Mouse (Mus musculus) retina, postnatal 1 day (tissue): ENCODE data around the gene Fiz1.
A peak's percentile ranks its signal among the peaks of the same experiment; 100 is the strongest.

Experiments used
- DNase-seq: peaks from one replicate; pipeline ENCODE4 v3.0.0-alpha.2; 2012

The Fiz1 gene

DNA sequence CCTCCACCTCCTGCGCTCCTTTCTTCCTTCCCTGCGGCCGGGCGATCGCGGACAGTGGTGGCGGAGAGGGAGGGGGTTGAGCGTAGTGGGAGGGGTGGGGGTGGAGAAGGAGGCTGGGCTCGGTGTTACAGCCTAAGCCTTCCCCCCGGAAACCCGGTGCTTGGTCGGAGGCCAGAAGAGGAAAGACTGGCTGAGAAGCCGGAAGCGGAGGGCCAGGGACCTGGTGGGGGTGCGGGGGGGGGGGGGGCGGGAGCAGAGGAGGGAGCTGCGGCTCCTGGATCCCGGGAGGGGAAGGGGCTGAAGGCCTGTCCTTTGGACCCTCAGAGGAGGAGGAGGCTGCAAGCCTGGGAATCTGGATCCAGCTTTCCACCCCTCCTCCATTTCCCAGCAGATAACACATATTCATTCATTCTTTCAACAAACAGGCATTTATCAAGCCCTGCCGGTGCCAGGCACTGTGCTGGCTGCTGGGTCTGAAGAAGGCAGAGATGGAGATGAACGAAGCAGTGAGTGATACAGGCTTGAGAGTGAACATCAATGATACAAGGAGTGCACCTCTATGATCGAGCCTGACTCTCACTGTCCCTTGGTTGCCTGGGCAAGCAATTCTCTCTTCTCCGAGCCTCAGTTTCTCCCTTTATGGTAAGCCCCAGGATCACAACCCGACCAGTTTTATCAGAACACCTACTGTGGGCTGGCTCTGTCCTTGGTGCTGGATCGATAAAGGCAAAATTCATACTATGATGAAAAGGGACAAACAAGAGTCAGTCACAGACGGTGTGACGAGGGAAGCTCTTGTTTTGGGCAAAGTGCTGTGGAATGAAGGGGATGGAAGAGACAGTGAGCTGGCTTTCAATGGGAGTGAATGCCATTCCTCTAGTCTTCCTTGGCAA, 18.2 kb downstream of the Fiz1 start, which contains the start of gene Zfp579:
TSS of gene Zfp579 (minus strand) at position 156 of the 893 bp plus-strand sequence.
- DNase-seq: peak; percentile 96

DNA sequence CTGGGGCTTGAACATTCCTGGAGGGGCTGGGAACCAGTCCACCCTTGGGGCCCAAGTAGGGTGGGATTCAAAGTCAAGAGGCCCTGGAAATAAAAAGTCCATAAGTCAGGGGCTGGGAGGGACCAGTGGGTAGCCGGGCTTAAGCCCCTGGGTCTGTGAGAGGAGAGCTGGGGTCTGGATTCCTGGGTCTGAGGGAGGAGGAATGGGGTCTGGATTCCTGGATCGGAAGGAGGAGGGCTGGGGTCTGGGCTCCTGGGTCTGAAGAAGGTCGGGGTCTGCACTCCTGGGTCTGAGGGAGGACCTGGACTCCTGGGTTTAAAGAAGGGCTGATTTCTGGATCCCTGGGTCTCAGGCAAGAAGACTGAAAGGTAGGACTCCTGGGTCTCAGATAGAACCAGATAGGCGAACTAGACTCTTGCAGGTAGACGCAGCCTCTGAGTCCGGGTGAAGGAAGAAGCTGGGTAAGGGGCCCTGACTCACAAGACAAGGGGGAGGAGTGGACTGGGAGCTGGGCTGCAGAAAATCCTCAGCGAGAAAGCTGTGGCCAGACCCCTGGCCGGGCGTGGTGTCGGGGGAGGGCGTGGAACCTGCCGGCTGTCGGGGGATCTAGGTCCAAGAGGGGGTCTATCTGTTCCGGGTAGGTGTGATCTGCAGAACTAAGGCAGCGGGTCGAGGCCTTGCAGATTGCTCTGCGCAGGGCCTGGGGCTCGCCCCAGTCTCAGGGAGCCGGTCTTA, 19.1 kb downstream of the Fiz1 start:
- no peak for DNase-seq

DNA sequence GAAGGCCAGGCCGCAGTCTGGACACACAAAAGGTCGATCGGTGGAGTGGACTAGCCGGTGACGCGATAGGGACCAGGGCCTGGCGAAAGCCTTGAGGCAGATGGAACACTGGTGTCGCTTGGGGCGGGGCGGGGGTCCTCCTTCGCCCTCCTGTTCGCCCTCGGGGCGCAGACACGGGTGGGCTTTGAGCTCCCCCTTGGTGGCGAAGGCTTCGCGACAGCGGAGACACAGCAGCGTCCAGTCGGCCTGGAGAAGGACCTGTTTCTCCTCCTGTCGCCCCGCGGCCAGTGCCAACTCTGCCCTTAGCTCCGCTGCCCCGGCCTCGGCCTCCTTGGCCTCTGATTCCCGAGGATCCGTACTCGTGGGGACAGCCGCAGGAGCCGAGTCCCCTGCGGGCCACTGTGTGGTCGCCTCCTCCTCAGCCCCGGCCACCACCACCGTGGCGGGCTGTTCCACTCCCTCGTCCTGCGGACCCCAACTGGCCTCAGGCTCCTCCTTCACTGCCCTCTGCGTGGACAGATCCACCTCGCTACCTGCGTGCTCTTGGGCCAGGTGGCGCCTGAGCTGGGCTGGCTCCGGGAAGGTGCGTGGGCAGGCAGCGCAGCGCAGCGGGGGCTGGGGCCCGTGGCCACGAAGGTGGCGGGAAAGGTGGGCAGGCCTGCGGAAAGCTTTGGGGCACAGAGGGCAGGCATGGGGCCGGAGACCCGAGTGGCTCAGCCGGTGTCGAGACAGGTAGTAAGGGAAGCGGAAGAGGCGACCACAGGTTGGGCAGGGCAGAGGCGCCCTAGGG, 20.3 kb downstream of the Fiz1 start:
- no peak for DNase-seq

DNA sequence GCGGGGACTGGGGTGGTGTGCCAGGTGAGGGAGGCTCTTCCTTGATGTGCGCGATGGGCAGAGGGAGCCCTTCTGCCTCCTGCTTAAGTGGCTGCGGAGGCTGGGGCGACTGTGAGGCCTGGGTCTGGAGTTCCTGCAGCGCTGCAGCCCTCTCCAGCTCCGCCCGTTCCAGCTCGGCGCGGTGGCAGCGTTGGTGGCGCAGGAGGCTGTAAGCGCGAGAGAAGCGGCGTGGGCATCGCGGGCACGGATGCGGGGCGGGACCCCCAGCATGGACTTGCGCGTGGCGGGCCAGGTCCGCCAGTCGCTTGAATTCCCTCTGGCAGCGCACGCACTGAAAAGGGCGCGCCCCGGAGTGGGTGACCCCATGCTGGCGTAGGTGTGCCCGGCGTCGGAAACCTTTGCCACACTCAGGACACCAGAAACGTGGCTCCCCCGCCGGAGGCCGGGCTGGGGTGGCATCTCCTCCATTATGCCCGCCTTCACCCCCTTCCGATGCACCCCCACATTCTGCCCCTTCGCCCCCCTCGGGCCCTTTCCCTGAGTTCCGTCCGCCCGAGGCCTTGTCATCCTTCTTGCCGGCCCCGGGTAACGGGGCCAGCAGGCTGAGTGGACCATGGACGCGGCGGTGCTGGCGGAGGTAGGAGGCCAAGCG, 21.0 kb downstream of the Fiz1 start:
- no peak for DNase-seq

DNA sequence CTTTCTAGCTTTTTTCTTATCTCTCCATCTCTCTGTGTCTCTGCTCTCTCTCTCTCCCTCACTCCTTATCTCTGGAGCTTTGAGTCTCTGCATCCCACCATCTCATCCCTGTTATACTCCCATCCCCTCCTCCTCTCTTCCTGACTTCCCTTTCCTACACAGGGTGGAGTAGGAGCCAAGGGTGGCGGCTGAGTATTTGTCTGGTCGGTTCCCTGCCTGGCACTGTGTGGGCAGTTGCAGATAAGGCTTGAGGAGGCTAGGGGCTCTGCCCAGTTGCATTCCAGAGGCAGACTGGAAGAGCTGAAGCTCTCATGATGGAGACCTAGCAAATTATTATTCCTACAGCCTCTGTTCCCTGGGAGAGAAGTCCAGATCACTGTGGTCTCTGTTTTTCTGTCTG, 26.2 kb downstream of the Fiz1 start:
- DNase-seq: no peak

DNA sequence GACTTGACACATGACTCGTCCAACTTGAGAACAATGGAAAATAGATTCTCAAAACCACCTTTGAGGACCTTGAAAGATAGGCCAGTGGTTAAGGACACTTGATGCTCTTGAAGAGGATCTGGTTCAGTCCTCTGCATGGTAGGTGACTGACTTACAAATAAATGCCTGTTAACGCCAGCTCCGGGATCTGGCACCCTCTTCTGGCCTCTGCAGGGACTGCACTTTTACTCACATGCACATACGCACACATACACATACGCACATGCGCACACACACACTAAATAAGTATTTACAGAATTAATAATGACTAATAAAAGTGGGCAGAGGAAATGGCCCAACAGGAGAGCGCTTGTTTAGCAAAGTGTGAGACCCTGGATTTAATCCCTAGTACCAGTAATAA, 37.7 kb downstream of the Fiz1 start:
- no peak for DNase-seq

DNA sequence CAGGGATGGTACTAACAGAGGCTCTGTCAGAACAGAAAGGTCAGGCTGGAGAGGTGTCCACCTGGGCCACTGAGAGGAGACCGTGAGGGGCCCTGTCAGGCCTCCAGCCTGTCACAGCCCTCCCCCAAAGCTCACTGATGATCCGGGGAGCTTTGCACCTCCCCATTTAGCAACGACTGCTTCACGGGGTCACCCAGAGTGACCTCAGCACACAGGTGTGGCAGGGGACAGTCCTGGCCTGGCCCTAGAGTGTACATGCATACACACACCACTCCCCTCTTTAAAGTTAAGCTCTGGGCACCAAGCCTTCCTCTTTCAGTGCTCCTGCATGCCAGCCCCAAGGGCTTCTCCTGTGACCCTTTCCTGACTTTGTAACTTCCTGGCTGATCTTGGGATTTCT, 39.0 kb downstream of the Fiz1 start:
- DNase-seq: no peak

DNA sequence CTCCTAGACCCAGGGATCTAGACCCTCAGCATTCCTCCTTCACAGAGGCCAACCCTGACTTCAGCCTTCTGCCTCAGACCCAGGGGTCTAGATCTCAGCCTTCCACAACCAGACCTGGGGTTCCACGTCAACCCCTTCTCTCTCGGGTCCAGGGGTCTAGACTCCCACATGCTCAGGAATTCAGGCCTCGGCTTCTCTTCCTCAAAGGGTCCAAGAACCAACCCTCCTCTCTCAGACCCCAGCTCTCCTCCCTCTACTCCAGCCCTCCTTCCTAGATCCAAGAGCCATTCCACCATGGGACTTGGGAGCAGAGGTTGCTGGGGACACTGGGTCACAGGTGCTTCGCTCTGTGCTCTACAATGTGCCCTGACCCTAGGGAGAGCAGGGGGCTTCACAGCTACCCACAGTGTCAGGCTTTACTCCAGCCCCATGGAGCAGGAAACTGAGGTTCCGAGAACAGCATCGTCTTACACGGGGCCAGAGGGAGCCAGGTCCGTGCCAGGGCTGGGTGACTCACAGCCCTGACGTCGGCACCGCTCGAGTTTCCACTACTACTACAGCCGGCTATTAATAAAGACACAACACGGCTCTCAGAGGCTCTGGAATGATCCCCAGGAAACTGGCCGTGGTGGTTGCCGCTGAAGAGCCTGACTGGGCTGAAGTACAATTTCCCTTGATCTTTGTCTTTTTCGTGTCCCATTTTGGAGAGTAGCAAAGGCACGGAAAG, 42.0 kb downstream of the Fiz1 start:
- no peak for DNase-seq

DNA sequence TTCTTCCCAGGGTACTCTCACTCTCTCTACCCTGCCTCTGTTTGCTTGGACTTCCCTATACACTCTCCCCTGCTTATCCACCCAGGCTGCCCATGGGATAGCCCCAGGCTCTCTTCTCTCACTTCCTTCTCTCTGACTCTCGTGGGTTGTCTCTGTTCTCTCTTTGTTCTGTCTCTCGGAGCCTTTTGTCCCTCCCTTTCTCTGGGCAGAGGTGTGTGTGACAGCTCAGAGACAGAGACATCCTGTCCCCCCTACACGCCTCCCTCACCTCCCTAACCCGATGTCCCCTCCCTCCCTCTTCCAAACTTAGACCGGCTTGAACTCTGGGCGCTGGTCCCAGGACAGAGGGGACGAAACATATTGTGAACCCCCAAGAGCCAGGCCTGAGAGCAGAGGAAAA, 42.8 kb downstream of the Fiz1 start:
- no peak for DNase-seq

DNA sequence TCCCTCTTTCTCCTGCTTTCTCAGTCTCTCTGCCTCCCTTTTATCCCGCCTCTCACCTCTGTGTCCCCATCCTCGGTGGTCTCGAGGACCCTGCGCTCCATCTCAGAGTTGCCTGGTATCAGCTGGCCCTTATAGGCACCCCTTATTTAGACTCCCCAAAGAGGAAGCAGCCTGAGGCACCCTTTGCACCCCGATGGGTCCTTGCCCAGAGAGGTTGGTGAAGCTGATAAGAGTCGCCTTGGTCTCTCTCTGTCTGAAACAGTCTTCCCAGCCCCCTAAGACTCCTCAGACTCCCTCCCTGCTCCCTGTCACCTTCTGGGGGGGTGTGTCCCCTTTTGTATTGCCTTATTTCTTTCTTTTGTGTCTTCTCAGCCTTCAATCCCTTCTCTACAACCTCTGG, 43.4 kb downstream of the Fiz1 start, which contains the start of gene Sbk3:
TSS of gene Sbk3 (minus strand) at position 101 of the 400 bp plus-strand sequence.
- DNase-seq: no peak

DNA sequence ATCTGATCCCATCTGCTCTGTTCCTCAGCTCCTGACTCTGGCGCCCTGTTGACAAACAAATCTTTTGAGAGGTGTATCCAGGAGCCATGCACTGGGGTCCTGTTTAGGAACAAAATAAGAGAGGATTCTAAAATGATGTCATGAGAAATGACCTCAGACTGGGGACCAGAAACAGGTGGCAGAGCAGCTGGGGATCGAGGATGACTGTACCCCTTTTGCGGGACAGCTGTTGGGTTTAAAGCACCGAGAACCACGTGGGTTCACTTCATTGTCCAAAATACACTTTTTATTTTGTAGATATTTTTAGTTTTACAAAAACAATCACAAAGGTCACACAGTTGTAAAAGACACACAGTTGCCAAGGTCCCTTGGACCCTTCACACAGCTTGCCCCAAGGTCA, 49.5 kb downstream of the Fiz1 start:
- no peak for DNase-seq

DNA sequence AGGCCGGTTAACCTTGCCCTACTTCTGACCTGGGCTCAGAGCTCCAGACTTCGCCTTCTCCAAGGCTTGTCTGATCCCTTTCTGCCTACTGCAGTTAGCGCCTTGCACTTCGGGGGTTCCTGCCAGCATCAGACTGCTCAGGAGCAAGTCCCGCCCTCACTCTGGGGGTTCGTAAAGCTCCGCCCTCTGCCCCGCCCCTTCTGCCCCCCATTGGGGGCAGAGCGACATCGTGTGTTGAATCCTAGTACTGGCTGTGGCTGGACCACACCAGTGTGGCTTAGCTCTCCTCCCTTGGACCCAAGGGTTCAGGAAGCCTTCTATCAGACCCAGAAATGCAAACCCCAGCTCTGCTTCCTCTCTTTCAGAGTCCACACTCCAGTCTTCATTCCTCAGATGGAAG, 50.2 kb downstream of the Fiz1 start, which contains the start of gene Sbk2:
TSS of gene Sbk2 (minus strand) at position 135 of the 400 bp plus-strand sequence.
- peak; percentile 82 for DNase-seq

DNA sequence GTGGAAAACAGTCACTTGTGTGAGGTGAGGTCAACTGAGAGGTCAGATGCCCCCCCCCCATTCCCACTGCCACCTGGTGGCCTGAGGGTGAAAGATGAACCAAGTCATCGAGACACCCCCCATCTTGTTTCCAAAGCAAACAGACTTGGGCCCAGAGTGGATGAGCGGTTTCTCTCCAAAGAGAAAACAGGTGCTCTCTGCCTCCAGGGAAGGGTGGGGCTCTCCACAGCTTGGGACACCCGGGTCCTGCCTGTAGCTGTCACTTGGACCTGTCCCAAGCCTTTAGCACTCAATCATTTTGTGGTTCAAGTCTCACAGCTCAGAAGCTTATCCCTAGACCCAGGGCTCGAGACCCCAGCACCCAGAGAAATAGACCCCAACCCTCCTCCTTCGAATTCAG, 51.0 kb downstream of the Fiz1 start:
- no peak for DNase-seq

DNA sequence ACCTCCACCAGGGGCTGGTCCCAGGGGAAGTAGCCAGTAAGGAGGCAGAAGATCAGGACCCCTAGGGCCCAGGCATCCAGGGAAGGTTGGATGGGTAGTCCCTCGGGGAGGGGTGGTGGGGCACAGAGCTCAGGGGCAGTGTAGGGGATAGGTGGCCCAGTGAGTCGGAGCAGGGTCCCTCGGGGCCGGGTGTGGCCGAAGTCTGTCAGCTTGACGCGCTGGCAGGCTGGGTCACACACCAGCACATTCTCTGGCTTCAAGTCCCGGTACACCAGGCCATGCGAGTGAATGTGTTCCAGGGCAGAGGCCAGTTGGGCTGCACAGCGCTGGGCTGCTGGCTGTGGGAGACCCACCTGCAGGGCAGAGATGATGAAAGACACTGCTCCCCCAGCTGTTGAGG, 57.1 kb downstream of the Fiz1 start:
- no peak for DNase-seq
